Mouse (Mus musculus): Measurements from ENCODE around the gene Zfp358. TPM values are rescaled to one million over a fixed set of nuclear protein-coding genes. Genes with fewer than 3 reads are reported as not detected.

Gene Zfp358
- 10 to 100 TPM; 33.7 to 35.6 TPM for total RNA-seq (2021)
- long read RNA-seq, experiment 1, transcript Zfp358-203 (1 exons, 2,200 nt) = minor isoform, 8 of 41 reads
- long read RNA-seq, experiment 1, transcript Zfp358-201 (2 exons, 1,999 nt) = major isoform, 32 of 41 reads
- long read RNA-seq, experiment 1, partial matches to known transcripts = 0 of 41 reads
- long read RNA-seq, experiment 1, other reads (novel, unspliced or antisense) = 1 of 41 reads
- long read RNA-seq, experiment 2, transcript Zfp358-201 (2 exons, 1,999 nt) = major isoform, 34 of 48 reads
- long read RNA-seq, experiment 2, transcript Zfp358-203 (1 exons, 2,200 nt) = minor isoform, 14 of 48 reads
- long read RNA-seq, experiment 2, partial matches to known transcripts = 0 of 48 reads
- long read RNA-seq, experiment 2, other reads (novel, unspliced or antisense) = 0 of 48 reads

DNA sequence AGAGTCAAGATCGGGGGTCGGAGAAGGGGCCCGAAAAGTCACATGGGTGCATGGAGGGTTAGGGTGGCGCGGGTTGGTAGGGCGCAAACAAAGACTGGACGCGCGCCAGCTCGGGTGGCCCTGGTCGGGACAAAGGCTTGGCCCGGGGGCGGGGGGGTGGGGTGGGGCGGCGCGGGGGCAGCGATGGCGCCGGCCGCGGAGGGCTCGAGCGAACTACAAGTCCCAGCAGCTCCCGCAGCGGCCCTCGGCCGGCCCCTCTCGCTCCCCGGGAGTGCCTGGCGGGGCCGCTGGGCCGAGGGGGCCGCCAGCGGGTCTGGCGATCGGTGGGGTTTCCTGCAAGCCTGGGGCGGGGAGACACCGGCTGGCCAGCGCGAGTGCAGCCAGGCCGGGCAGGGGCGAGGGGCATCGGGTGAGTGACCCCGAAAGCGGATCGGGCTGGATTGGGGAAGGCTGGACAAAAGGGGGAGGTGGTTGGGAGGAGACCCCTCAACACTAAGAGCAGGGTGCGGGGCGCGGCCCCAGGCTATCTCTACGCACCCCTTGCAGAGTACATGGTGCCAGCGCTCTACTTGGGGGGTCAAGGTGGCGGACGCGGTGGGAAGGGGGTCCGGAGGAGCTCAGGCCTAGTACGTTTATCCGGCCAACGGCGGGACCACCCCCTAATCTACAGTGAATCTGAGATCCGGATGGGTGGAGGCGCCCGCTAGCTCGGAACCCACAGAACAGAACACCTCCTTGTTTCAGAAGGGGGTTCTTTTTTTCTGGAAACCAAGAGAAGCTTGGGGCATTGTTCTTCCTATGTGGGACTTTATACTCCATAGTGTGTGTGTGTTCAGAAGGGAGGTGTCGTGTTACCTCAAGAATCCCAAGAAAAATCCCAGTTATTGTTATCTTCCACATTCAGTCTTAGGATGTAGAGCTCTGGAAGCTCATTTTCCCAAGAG is at the start of gene Zfp358:
Gene Zfp358, plus strand, starts transcription at position 238 of the 944 bp plus-strand sequence.
- DNase-seq (ENCODE audit: low spot score in 2 of 2) = peak; percentile 56 to 60

DNA sequence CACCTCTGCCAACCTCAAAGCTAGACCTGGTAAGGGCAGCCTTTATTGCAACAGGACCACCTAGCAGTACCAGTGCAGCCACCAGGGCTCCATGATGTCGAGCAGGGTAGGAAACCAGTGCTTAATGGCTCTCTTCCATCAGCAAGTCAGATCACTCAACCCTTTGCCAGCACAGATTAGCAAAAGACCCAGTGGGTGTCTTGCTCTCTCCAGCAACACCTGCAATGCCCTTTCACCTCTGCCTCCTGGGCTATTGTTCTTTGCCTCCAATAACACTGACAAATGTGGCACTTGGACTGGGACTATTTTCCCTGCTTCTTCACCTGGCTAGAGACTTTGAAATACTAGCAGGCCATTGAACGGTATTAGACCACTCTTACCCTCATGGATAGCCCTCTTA is 43.7 kb upstream of the Zfp358 start:
- no peak for DNase-seq (ENCODE audit: low spot score in 2 of 2)

DNA sequence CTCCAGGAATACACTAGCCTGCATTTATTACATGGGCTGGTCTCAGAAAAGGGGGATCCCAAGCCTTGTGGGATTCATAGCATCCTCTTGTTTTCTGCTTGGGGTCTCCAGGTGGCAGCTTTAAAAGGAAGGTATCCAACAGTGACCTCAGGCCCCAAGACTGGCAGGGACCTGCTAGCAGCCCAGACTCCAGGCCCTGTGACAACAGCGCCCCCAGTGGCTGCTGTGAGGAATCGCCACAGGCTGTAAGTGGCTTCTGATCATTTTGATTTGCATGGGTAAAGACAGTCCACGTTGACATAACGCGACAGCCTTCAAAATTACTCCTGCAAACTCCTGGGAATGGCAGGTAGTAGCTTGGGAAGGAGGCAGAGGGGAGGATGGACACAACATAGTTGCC is 42.3 kb upstream of the Zfp358 start:
- DNase-seq (ENCODE audit: low spot score in 2 of 2) = peak; percentile 24 to 38

DNA sequence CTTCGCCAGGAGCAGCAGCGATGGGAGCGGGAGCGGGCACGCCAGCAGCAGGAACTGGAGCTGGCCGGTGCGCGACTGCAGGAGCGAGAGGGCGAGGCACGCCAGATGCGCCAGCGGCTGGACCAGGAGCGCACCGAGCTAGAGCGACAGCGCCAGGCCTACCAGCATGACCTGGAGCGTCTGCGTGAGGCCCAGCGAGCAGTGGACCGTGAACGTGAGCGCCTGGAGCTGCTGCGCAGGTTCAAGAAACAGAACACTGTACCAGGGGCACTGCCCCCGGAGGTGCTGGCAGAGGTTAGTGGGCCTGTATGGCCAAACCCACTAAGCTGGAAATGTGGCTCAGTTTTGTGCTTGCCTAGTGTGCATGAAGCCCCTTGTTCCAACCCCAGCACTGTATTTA is 40.9 kb upstream of the Zfp358 start:
- DNase-seq (ENCODE audit: low spot score in 2 of 2) = no peak

DNA sequence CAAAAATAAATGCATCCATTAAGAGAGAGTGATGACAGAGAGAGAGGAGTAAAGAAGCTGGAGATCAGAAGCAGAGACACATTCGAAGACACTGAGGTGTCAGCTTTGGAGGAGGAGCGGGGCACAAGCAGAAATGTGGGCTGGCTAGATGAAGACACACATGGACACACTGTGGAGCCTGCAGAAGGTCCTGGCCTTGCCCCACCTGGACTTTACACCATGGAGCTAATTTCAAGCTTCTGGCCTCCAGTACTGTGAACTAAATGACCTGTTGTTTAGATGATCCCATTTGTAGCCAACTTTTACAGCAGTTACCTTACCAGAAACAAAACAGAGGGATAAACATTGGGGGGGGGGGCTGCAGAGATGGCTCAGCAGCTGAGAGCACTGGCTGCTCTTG is 29.7 kb upstream of the Zfp358 start:
- no peak for DNase-seq (ENCODE audit: low spot score in 2 of 2)

DNA sequence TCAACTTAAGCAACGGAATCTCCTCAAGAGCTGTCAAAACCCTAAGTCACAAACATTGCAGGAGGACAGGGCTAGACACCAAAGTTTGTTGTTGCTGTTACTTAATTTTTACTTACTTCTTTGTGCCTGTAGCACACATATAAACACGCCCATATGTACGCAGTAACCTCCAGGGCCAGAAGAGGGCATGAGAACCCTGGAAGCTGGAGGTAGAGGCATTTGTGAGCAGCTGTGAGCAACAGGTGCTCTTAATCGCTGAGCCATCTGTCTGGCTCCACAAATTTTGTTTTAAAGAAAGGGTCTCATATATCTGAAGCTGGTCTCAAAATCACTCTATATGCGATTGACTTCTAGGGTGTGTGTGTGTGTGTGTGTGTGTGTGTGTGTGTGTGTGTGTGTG is 28.6 kb upstream of the Zfp358 start:
- DNase-seq (ENCODE audit: low spot score in 2 of 2) = no peak

DNA sequence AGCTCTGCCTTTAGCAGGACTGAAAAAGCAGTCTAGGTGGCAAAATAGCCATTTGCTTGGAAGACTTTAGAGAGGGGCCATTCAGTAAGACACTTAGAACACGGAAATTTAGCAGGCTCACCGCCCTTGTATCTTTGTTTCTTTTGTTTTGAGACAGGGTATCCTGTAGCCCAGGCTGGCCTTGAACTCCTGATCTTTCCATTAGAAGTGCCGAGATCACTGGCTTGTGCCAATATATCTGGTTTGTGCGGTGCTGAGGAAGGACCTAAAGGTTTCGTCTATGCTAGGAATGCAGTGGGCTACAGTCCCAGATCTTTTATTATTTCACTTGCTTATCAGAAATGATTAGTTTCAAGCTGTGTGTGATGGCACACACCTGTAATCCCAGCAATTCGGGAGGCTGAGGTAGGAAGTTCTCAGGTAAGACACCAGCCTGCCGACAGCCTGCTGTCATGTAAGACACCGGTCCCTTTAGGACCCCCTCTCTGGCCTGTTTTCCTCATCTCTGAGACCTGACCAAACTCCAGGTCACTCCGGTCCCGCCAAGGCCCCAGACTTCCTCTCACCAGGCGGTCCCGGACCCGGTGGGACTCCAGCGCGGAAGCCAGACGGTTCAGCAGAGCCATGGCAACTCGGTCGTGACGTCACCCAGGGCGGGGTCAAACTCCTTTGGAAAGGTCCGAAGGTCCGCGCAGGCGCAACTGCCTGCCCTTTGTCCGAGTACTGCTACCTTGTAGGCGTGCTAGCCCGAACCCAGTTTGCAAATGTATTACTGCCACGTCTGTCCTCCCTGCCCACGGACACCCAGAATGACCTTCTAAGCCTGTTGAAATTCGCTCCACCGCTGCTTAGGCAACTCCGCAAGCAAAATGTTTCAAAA is 25.7 kb upstream of the Zfp358 start, which contains the start of gene Pex11g:
Gene Pex11g, minus strand, starts transcription at position 675 of the 880 bp plus-strand sequence.
- peak; percentile 94 to 97 for DNase-seq (ENCODE audit: low spot score in 2 of 2)

DNA sequence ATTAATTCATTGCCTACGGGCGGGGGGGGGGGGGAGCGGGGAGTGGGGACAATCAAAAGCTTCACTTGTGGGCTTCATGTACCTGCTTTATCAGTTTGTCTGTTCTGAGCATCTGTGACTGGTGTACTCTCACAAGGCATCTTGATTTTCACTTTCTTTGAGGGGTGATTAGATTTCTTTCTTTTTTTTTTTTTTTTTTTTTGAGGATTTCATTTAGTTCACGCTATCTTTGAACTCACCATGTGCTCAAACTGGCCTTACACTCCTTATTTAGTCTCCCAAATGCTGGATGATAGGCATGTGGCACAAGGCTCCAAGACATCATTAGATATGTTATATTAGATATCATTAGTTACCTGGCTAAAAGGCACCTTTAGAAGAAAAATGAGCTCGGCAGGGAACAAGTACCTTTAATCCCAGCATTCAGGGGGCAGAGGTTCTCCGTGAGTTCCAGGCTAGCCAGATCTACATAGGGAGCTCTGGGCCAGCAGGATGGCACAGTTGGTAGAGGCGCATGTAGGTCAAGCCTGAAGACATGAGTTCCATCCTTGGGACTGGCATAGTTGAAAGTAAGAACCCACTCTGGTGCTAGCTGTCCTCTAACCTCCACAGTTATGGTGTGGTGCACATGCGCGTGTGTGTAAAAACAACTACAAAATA is 24.9 kb upstream of the Zfp358 start:
- no peak for DNase-seq (ENCODE audit: low spot score in 2 of 2)

DNA sequence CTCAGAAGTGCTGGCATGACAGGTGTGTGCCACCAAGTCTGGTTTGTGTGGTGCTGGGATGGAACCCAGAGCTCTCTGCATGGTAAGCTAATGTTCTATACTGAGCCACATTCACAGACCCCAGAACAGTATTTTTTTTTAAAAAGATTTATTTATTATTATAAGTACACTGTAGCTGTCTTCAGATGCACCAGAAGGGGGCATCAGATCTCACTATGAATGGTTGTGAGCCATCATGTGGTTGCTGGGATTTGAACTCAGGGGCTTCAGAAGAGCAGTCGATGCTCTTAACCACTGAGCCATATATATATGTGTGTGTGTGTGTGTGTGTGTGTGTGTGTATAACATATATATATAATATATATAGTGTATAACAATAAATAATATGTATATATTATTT is 24.1 kb upstream of the Zfp358 start:
- DNase-seq (ENCODE audit: low spot score in 2 of 2) = no peak

DNA sequence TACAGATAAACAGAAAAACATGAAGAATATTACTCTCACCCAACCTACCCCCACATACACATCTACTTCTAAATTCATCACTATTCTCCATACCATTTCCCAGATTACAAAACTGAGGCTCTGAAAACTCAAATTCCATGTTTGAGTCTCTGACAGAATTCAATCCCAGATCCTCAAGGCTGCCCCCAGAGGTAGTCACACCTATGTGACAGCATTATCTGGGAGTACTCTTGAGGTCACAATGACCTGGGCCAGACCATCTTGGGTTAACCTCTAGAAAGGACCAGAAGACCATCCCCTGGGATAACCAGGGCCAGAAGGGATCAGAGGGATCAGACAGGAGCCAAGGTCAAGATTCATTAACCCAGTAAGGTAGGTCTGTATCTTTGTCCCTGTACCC is 22.4 kb upstream of the Zfp358 start, which contains the start of gene Tex45:
Gene Tex45, plus strand, starts transcription at position 301 of the 400 bp plus-strand sequence.
- no peak for DNase-seq (ENCODE audit: low spot score in 2 of 2)

DNA sequence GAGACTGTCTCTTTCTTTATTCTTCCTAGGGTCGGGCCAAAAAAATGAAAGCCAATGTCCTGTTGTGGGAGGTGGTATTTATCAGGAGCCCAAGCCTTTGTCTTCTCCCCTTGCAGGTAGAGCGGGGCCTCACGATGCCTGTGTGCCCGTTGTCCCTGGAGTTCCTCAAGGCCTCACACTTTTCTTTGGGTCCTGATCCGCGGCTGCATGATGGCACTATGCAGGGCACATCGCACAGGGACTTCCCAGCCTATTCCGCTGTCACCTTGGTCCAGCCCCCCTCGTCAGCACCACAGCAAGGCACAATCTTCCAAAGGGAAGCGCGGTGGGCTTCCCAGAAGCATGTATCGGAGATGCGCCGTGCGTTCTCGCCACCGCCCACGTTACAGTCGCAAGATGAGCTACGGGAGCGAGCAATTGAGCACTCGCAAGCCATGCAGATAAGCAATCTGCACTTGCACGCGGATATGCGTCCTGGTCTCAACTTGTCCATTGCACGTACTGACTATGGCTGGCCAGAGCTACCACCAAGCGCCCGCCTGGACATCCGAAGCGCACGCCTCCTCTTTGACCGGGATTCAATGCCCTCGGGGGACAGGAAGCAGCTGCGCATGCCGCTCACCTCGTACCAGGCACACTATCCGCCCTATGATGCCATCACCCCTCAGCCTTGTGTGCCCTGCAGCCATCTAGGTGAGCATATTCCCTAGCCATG is 17.1 kb upstream of the Zfp358 start:
- DNase-seq (ENCODE audit: low spot score in 2 of 2) = no peak

DNA sequence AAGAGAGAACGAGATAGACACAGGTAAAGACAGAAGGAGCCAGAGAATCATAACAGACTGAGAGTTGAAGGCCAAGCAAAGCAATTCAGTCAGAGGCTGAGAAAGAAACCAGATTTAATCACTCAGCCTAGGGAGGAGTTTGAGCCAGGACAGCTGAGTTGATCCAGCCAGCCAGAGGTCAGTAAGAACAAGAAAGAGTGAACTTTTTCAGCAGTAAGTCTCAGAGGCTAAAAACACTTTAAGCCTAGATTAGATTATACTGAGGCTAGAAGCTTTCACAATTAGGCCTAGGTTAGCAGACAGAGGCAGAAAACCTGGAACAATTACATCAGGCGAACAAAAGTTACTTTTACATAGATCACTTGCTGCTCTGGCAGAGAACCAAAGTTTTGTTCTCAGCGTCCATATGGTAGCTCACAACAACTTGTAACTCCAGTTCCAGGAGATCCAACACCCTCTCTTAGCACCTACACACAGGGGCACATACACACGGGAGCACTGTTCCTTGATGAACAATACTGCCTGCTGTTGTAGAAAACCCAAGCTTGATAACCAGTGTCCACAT is 12.6 kb upstream of the Zfp358 start:
- DNase-seq (ENCODE audit: low spot score in 2 of 2) = no peak

DNA sequence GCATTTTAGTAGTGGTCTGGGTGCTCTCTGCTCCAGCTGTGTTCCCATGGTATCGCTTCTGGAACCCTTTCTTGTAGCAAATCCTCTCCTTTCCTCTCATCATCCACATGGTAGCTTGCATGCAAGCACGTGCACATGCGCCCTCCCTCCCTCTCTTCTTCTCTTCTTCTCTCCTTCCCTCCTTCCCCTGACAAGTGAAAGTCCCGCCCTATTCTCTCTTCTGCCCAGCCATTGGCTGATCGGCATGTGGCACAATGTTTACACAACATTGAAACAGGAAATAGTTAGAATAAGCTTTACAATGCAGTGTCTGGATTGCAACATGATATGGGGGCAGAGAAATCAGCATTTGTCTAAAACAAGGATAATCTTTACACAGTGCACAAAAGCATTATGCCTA is 11.3 kb upstream of the Zfp358 start:
- DNase-seq (ENCODE audit: low spot score in 2 of 2) = no peak

DNA sequence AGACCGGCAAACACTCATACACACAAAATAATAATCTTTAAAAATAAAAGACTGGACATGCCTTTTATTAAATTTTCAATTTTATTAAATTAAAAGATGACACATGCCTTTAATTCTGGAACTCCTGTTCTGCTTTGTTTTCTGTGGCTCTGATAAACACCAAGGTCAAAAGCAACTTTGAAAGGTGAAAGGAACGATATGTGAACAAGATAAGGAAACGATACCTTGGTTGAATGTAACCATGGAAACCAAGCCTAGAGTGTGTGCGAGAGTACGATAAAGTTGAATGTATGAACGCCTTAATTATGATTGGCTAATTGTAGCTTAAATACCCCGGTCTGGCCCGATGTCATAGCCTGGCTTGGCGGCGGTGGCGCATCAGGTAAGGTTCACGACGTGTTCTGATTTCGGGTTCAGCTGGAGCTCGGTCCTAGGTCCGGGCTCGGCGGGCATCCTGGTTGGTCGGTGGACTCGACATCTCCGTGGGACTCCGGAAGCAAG is 10.6 kb upstream of the Zfp358 start:
- DNase-seq (ENCODE audit: low spot score in 2 of 2) = no peak

DNA sequence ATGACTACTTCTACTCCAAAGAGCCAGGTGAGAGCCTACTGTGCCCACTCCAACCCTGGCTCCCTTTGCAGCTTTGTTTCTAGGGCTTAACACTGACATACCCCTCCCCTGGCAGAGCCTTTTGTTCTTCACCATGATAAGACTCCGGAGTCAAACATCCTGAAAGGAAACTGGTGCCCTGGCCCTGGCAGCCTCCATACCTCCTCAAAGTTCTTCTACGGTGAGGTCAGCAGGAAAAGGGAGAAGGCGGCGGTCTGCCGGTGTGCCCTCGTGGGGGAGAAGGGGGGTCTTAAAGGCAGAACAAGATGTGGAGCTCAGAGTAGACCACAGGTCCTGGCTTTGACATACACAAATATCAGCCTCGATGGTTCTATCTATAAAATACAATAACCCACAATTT is 9.4 kb upstream of the Zfp358 start:
- no peak for DNase-seq (ENCODE audit: low spot score in 2 of 2)

DNA sequence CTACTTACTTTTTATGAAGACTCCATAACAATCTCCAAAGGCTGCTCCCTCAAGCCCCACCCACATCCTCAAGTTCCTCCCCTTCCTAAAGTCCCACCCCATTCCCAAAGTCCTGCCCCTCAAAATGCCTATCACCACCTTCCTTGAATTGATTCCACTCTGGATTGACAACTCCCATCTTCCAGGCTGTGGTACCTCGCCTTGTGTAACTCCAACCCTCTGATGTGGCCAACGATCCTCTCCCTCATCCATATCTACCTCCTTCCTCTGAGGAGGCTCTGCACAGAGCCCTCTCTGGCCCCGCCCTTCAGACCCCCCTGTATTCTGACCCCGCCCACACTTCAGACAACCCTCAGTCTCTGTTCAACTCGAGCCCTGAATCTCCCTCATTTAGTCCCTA is 7.7 kb upstream of the Zfp358 start:
- no peak for DNase-seq (ENCODE audit: low spot score in 2 of 2)

DNA sequence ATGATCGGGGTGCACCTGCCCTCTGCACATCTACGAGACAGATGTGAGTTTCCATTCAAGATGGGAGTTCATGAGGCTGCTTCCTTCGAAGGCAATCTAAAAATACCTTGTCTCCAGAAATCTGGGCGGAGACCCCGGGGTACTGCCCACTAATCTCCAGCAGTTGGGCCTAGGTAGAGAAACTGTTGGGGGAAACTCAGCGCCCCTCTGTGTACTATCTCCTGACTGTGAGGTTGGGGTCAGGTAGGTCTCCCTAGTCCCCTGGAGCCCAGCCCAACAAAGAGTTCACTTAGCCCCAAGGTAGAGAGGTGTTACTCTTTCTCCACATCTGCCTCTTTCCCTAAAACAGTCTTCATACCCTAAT is 889 bp downstream of the Zfp358 start:
- no peak for DNase-seq (ENCODE audit: low spot score in 2 of 2)

DNA sequence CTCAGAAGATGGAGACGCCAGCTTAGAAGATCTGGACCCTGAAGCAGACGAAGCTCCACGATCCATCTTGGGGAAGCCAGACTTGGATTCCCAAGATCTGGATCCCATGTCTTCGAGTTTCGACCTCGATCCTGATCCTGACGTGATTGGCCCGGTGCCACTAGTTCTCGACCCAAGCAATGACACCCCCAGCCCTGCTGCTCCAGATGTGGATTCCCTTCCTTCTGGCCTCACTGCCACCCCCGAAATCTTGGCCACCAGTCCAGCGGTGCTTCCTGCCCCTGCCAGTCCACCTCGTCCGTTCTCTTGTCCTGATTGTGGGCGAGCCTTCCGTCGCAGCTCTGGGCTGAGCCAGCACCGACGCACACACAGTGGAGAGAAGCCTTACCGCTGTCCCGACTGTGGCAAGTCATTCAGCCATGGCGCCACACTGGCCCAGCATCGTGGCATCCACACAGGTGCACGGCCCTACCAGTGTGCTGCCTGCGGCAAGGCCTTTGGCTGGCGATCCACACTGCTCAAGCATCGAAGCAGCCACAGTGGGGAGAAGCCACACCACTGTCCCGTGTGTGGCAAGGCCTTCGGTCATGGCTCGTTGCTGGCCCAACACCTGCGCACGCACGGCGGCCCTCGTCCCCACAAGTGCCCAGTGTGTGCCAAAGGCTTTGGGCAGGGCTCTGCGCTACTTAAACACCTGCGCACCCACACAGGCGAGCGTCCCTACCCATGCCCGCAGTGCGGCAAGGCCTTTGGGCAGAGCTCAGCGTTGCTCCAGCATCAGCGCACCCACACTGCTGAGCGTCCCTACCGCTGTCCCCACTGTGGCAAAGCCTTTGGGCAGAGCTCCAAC is 2.9 kb downstream of the Zfp358 start:
- no peak for DNase-seq (ENCODE audit: low spot score in 2 of 2)

DNA sequence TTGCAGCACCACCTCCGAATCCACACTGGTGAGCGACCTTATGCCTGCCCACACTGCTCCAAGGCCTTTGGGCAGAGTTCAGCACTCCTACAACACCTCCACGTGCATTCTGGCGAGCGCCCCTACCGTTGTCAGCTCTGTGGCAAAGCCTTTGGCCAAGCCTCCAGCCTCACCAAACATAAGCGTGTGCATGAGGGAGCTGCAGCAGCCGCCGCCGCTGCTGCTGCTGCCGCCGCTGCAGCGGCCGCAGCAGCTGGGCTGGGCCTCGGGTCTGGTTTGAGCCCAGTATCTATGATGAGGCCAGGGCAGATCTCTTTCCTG is 3.5 kb downstream of the Zfp358 start:
- no peak for DNase-seq (ENCODE audit: low spot score in 2 of 2)

Measured in adrenal gland, postnatal 4 days (tissue).